Mouse (Mus musculus) thymus, adult 2 months (tissue): ENCODE data around the gene Trip11. TPM values are rescaled to one million over a fixed set of nuclear protein-coding genes. Genes with fewer than 3 reads are reported as not detected.
A peak's percentile ranks its signal among the peaks of the same experiment; 100 is the strongest.
"Not testable (repeated sequence)": the region's sequence is repeated elsewhere in the genome, so short reads cannot be mapped to it uniquely, and the experiment has no call there.

Experiments used
- DNase-seq: peaks from one replicate; pipeline ENCODE4 v3.0.0; 2021
- H3K27ac ChIP-seq: fragments of 200-500 bp; 2 replicates; pipeline ENCODE4 v1.5.1; 2012; ENCODE audit warnings: low read length, control low read depth; ENCODE audit not compliant: control insufficient read depth, insufficient read depth
- H3K27me3 ChIP-seq: fragments of 200-500 bp; 2 replicates; pipeline ENCODE4 v1.6.1; 2012; ENCODE audit warnings: mild to moderate bottlenecking, low read length, moderate library complexity, mixed read lengths; ENCODE audit not compliant: control insufficient read depth, insufficient read depth
- H3K36me3 ChIP-seq: fragments of 200-500 bp; 2 replicates; pipeline ENCODE4 v1.6.1; 2012; ENCODE audit warnings: mild to moderate bottlenecking, low read length, moderate library complexity; ENCODE audit not compliant: control insufficient read depth, insufficient read depth
- H3K4me1 ChIP-seq: fragments of 200-500 bp; replicated peaks from 2 replicates; pipeline ENCODE4 v1.6.1; 2012; ENCODE audit warnings: low read length; ENCODE audit not compliant: control insufficient read depth, insufficient read depth
- H3K4me3 ChIP-seq: fragments of 200-500 bp; 2 replicates; pipeline ENCODE4 v1.5.1; 2012; ENCODE audit warnings: mild to moderate bottlenecking, low read length, control low read depth, moderate library complexity; ENCODE audit not compliant: control insufficient read depth, insufficient read depth
- CTCF ChIP-seq: fragments of 200-500 bp; IDR thresholded peaks from 2 replicates; pipeline ENCODE4 v1.5.1; 2012; ENCODE audit warnings: mild to moderate bottlenecking, control low read depth, low read length, moderate library complexity, borderline replicate concordance; ENCODE audit not compliant: control insufficient read depth, poor library complexity, insufficient read depth; ENCODE audit errors: extremely low read depth
- POLR2A ChIP-seq: fragments of 200-500 bp; IDR thresholded peaks from 2 replicates; pipeline ENCODE4 v1.6.1; 2012; ENCODE audit warnings: mild to moderate bottlenecking, low read length, control low read depth, moderate library complexity; ENCODE audit not compliant: control insufficient read depth, poor library complexity, insufficient read depth; ENCODE audit errors: extremely low read depth
- WGBS: fragments of 180-500 bp; shearing (Covaris S2); methylation state at CpG from one replicate; pipeline ENCODE4 v1.1.7; 2018; 5-methylcytosine and 5-hydroxymethylcytosine counted together
- polyA plus RNA-seq: library from polyadenylated mRNA; depleted of rRNA; stranded (reverse); fragments of >200 nt; gene quantifications from 2 replicates; pipeline ENCODE4 v1.2.3, GENCODE M21; 2012; rRNA removed

The Trip11 gene
- polyA plus RNA-seq: 6.4 and 7.6 TPM in 2 replicates

DNA sequence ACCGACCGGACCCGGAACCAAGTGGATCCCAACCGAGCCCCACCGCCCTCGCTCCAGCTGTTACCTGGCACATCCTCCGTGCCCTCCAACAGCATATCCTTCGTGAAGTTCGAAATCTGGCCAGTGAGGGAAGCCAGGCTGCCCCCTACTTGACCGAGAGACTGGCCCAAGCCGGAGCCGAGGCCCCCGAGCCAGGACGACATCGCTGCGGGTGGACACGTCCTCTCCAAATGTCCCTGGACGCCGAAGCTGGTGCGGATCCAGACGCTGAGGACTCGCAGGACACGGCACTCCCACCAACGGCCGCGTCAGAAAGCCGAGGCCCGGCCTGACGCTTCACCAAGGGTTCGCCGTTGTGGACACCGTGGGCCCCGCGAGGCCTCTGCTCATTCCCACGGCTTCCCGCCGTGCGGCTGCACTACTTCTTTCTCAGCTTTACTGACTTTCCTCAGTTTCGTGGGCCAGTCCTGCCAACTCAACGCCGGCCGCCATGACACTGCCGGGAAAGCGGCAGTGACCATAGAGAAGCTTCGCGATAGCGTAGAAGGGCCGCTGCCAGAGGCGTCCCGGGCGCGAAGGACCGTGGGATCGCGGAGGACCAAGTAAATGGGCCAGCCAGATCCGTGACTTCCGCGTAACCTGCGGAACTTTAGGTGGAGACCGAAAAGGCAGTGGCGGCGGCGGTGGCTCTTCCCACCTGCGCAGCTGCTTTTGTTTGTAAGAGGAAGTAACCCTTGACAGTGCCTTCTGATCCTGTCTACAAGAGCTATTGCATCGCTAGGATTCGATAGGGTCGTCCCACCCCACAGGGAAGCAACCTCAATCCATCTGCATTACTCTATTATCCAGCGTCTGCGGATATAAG, at the start of gene Trip11:
Gene Trip11, minus strand, starts transcription at position 642 of the 865 bp plus-strand sequence.
- Histone ChIP-seq H3K27me3 (no peaks in the 10 kb centered on the region), H3K36me3 (peaks cover 8% of the 10 kb centered on the region), H3K27ac (peak within 1 kb of the TSS; percentile 54), H3K4me3 (peak within 1 kb of the TSS; percentile 92), H3K4me1 (peaks cover 7% of the 10 kb centered on the region)
- WGBS: under 1% methylated on average over 69 of the region's 69 CpGs
- peak; percentile 89 for DNase-seq
- TF ChIP-seq POLR2A (peak; percentile 79), CTCF (peak; percentile 55; the same call in 1 of the 2 replicates)

DNA sequence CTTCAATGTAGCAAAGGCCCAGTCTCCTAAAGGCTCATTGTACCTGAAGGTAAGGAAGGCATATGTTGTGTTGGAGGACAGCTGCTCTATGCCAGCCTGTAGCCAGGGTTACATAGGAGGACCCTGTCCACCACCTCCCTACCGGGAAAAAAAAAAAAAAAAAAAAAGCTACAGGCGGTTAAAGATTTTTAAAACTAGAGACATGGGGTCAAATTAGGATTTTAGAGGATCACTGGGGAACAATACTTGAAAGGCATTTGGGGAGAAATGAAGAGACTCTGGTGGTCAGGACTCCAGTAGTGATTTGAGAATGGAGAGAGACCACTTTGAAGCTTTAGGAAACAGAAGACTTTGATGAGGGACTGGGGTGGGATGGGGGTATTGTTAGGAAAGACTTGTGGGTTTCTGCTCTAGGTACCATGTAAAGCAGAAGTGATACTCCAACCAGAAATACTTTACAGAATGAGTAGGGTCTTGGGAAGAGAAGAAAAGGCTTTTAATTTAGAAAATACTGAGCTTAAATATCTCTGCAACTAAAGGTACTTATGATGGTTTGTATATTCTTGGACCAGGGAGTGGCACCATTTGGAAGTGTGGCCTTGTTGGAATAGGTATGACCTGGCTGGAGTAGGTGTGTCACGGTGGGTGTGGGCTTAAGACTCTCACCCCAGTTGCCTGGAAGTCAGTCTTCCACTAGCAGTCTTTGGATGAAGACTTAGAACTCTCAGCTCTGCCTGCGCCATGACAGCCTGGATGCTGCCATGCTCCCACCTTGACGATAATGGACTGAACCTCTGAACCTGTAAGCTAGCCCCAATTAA, 46.1 kb upstream of the Trip11 start:
- not testable (repeated sequence) for H3K27me3 ChIP-seq, H3K4me1 ChIP-seq, DNase-seq, H3K36me3 ChIP-seq, H3K27ac ChIP-seq, H3K4me3 ChIP-seq
- 85% methylated on average over 5 of the region's 5 CpGs for WGBS

GRCm38 (mm10) chr12:101958556-101958955, 45.5 kb upstream of the Trip11 start:
- Histone ChIP-seq H3K27me3 (no peaks in the 10 kb centered on the region), H3K4me1 (no peaks in the 10 kb centered on the region), H3K36me3 (no peaks in the 10 kb centered on the region), H3K27ac (no peak overlapping the region), H3K4me3 (no peak overlapping the region)
- 15% methylated on average over 9 of the region's 9 CpGs for WGBS
- no peak for DNase-seq
- TF ChIP-seq POLR2A (no peak), CTCF (no peak)

- H3K4me3 ChIP-seq: peak within 1 kb of the TSS; percentile 77
- peak; percentile 59 for TF ChIP-seq POLR2A
- peak; percentile 78; the same call in 1 of the 2 replicates for TF ChIP-seq CTCF
- H3K27me3 ChIP-seq: no peaks in the 10 kb centered on the region
- under 1% methylated on average over 54 of the region's 54 CpGs for WGBS
- no peaks in the 10 kb centered on the region for H3K4me1 ChIP-seq
- H3K36me3 ChIP-seq: no peaks in the 10 kb centered on the region
- DNase-seq: peak; percentile 98
- H3K27ac ChIP-seq: no peak within 1 kb of the TSS
These were observed 45.0 kb upstream of the Trip11 start, which contains the start of gene Atxn3 for GRCm38 (mm10) chr12:101957942-101958544. TSS of gene Atxn3 (minus strand) at chr12:101958246.

- H3K4me3 ChIP-seq: peak overlapping the region; percentile 77
- no peak for DNase-seq
- H3K36me3 ChIP-seq: no peaks in the 10 kb centered on the region
- H3K27ac ChIP-seq: no peak overlapping the region
- no peaks in the 10 kb centered on the region for H3K27me3 ChIP-seq
- H3K4me1 ChIP-seq: no peaks in the 10 kb centered on the region
- no peak for TF ChIP-seq CTCF
- TF ChIP-seq POLR2A: no peak
- 6% methylated on average over 26 of the region's 26 CpGs for WGBS
These were observed 44.2 kb upstream of the Trip11 start for GRCm38 (mm10) chr12:101957079-101957941.

DNA sequence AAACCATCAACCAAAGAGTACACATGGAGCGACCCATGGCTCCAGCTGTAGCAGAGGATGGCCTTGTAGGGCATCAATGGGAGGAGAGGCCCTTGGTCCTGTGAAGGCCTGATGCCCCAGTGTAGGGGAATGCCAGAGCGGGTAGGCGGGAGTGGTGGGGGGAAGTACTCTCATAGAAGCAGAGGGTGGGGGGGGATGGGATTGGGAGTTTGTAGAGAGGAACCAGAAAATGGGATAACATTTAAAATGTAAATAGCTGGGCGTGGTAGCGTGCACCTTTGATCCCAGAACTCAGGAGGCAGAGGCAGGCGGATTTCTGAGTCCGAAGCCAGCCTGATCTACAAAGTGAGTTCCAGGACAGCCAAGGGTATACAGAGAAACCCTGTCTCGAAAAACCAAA, 42.8 kb upstream of the Trip11 start:
- 96% methylated on average over 8 of the region's 8 CpGs for WGBS
- not testable (repeated sequence) for H3K27me3 ChIP-seq, H3K4me1 ChIP-seq, H3K36me3 ChIP-seq, H3K27ac ChIP-seq, H3K4me3 ChIP-seq, DNase-seq
